Mouse (Mus musculus): ENCODE results near the gene Dock7.

The Dock7 gene

GRCm38 (mm10) chr4:98887148-98887547 lies 233.6 kb downstream of the Dock7 start:
- peak; percentile 20 for DNase-seq (ENCODE audit: low read depth)
